Mouse (Mus musculus) T-helper 2 cell (primary cell): Measurements from ENCODE around the gene AW549877.

ENCODE experiments used
- in situ Hi-C: fragments of 300-600 bp; cut with MboI, MseI; formaldehyde crosslinking; loops from one replicate; pipeline ENCODE4 v1.15.1; 2025; ENCODE audit warnings: high pct_unique_total_duplicates

AW549877 gene

DNA sequence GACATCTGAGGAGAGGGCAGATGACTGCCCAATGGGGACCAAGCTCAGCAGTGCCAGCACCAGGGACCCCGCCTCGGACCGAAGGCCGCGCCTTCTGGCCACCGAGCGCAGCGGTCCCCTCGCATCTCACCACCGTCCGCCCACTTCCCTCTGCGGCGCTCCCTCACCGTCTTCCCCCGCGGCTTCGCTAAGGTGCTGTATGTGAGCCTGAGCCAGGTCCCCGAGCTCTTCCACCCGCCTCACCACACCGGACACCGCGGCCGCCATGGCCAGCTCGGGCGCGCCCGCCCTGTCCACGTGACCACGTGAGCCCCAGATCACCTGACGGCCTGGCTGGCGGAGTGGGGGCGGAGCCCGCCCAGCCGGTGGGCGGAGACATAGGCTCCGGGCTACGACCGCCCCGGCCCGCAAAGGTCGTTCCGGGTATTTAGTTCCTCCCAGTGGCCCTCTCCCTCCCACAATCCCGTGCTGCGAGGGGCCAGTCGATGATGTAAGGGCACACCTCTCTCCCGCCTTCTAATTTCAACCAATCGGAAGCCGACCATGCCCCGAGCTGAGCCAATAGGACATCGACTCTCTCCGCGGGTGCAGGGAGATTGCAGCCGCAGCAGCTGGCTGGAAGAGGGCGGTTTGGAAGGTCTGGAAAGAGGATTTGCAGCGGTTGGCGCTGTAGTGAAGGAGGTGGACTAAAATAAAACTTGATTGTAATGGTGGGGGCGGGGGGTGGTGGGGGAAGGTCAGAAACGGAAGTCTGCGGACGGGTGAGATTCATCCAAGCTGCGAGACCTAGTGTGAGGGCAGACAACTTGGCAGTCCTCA lies at the start of gene AW549877:
AW549877 (minus strand) TSS at position 297 of the 819 bp plus-strand sequence.
- in situ Hi-C loops: loop anchor here (5.0 to 25.0 kb wide), 2 partner anchors 47 to 1117 kb away; partner anchors contain the start of genes Card6 and Rpl37

DNA sequence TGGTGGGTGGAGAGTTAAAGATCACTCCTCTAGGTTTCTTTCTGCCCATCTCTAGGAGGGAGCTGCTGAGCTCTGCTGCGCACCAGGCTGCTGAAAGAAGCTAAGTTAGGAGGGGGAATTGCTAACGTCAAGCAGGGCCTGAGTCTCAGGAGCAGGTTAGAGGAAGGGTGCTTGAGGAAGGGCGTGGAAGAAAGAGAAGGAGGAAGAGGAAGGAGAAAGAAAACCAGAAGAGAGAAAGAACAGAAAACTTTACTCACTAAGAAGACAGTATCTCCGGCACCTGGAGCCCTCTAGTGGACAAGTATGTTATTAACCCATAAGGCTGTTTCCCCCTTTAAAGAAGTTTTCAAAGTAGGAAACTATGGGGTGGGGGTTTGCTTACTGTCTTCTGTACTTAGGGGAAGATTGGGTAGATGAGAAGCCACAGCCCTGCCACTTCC lies 47.5 kb upstream of the AW549877 start:
- in situ Hi-C loops: loop anchor here (5.0 kb wide), 1 partner anchor 46 kb away; the partner anchor contains the start of gene AW549877

DNA sequence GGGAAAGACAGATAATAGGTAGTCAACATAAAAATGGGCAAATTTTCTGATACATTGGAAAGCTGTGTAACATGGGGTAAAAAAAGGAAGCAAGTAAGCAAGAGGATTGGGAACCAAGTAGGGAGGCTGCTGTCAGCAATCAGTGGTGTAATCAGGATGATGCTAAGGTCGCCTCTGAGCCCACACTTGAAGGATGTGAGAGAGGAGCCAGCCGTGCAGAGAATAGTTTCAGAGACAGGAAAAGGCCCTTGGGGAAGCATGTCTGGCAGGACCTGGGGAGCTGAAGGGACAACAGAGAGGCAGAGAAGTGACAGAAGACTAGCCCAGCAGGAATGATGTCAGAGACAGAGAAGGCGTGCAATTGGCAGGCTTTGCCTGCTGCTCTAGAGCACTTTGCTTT lies 46.9 kb upstream of the AW549877 start:
- in situ Hi-C loops: loop anchor here (5.0 kb wide), 1 partner anchor 45 kb away; the partner anchor contains the start of gene AW549877

- in situ Hi-C loops: no loop called here
Measured at GRCm38 (mm10) chr15:4033168-4034004, 37.8 kb upstream of the AW549877 start.

DNA sequence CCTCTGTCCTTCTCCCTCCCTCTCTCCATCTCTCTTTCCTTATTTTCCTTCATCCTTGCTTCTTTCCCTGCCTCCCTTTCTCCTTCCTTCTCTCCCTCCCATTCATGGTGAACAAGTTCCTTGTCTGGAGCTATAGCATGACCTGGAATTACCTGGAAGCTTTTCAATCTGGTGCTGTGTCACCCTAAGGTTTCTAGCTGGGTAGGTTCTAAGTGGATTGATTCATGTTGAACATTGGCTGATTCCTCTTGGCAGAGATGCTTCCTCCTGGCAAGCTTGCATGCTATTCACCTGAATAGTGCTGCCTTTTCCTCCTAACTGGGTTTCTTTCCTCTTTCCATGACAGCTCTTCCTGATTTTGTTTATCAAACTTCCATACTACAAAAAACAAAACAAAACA lies 33.4 kb upstream of the AW549877 start:
- in situ Hi-C loops: no loop called here

DNA sequence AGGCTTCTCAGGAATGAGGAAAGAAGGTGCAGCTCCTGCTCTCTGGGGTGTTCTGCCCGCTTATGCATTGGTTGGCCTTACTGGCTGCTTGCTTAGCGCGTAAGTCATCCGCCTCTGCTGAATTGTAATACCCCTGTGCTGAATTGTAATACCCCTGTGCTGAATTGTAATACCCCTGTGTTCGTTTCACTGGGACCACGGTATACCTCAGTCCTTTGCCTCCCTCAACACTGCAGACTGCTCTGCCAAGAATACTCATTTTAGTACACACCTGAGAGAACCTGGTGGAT lies 32.8 kb upstream of the AW549877 start:
- in situ Hi-C loops: no loop called here

DNA sequence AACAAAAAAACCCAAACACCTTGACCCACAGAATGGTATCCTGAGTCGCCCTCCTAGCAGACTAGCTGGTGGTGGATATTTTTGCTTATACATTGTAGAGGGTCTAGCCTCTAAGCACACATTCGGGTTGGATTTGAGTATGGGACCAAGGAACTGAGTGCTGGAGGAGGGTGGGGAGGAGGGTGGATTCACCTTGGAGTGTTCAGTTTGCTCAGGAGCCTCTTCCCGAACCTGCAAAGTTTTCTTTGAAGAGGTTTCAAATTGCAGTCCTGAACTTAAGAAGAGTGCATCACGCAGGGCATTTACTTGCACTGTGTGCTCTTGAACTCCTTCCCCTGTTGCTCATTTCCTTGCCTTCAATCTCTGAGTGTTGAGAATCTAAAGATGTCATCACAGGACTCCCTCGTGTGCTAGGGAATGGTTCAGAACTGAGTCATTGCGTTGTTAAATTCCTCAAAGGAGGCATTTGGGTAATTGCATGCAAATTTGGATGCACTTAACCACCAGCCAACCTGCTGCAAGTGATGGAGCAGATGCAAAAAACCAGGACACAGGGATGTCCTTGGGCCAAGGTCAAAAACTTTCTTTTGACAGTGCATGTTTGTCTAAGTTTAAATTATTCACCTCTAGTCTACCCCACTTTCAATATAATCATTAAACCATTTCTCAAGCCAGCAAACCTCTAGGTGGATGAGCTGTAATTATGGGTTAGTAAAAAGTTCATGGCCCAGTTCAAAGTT lies 32.3 kb upstream of the AW549877 start:
- in situ Hi-C loops: no loop called here

- in situ Hi-C loops: no loop called here
Measured at GRCm38 (mm10) chr15:4026831-4027584, 31.5 kb upstream of the AW549877 start.

DNA sequence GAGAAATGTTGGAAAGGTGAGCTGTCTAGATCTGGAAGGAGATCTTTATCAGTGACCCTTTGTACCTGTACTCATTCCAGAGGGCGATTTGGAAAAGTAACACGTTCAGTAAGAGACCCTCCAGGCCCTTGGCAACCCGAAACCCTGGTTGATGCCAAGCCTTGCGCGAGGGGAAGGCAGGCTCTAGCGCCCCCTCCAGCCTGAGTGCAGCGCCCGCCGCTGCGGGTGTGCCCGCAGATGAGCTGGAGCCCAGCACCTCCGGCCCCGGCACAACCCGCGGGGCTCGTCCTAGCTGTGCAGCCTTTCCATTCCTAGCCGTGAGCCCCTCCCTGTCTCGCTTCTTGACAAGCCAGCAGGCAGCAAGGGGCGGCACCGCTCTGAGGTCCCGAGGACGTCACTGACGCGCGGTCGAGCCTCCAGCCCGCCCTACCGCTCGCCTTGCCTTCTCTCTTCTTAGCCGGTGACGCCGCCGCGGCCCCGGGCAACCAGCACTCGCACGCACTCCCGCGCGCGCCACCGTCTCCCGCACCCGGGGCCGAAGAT lies 30.8 kb upstream of the AW549877 start, which contains the start of gene Oxct1:
Oxct1 (plus strand) TSS at position 153 of the 543 bp plus-strand sequence.
- in situ Hi-C loops: no loop called here

DNA sequence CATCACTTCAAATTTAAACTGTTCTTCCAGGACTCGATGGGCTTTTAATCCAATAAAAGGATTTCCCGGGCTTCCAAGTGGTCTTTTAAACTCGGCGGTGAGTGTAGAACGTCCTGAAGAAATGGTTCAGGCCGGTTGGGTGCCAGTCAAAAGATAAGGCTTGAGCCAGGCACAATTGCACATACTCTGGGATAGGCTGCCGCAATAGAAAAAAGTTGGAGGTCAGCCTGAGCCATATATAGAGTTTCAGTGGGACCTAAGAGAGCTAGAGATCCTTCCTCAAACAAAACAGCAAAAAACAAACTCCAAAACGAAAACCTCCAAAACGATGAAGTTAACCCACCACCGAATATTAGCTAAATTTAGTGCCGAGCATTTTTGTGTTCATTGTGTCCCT lies 30.0 kb upstream of the AW549877 start:
- in situ Hi-C loops: no loop called here

GRCm38 (mm10) chr15:4024726-4025507 lies 29.4 kb upstream of the AW549877 start:
- in situ Hi-C loops: no loop called here

- in situ Hi-C loops: no loop called here
Measured at GRCm38 (mm10) chr15:4023747-4024146, 28.2 kb upstream of the AW549877 start.

- in situ Hi-C loops: no loop called here
Measured at GRCm38 (mm10) chr15:4020711-4021110, 25.2 kb upstream of the AW549877 start.

DNA sequence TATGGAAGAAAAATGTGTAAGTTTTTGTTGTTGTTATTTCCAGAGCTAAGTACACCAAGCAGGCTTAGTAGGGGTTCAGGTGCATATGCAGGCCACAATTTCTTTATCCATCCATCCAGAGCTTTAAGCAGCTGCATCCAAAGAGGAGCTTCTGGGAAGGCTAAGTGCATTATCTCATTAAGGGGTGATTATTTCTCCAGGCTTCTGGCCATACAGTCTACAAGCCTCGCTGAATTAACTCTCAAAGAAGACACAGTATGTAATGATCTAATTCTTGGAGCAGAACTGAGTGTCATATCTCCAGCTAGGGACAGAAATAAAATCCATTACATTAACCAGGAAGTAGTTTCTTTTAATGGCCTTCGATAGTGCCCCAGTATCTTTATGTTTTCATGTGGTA lies 18.3 kb upstream of the AW549877 start:
- in situ Hi-C loops: no loop called here

- in situ Hi-C loops: no loop called here
Measured at GRCm38 (mm10) chr15:4000536-4000935, 5.0 kb upstream of the AW549877 start.

DNA sequence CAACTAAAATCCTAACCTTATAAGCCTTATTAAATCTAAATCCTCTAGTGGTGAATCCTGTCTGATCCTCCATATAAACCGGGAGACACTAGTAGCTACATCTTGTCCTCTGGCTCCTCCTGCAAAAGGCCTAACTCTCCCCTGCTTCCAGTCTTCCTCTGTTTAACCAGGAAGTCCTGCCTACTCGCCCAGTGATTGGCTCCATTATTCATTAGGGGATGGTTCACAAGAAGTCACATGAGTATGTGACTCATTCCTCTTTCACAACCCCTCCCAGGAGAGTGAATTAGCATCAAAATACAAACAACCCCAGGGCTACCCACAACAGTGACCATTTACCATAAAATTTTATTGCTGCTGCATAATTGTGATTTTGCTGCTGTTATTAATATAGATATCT lies 3.6 kb upstream of the AW549877 start:
- in situ Hi-C loops: loop anchor here (5.0 to 25.0 kb wide), 2 partner anchors 43 to 1113 kb away; partner anchors contain the start of genes Card6 and Rpl37

DNA sequence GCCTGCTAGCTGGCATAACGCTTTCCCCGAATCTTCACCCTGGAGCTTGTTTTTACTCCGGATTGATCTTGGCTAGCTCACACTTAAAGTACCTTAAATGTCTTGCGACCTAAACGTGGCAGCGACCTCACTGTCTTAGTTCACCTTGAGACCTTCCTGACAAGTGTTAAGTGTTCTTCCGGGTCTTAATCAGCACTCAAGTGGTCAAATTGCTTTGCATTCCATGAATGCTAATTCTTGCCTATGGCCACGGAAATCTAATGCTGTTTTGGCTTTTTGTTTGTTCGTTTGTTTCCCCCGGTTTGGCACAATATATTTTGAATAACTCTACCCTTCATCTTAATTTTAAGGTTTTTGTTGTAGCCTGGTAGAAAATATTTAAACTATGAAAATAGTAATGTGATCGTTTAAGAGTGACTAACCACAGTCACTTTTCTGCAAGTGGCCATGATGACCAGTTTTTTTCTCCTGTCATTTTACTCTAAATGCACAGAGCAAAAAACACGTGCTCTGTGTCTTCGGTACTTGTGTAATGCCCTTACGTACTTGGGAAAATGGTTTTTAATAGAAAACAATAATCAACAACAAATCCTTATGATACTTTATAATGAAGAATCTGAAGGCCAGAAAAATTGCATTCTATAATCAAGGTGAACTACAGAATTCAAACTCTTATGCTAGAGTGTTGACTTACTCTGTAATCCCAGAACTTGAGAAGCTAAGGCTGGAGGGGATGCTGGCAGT lies 895 bp upstream of the AW549877 start:
- in situ Hi-C loops: loop anchor here (5.0 to 25.0 kb wide), 2 partner anchors 46 to 1116 kb away; partner anchors contain the start of genes Card6 and Rpl37

- in situ Hi-C loops: loop anchor here (5.0 to 25.0 kb wide), 2 partner anchors 47 to 1117 kb away; partner anchors contain the start of genes Card6 and Rpl37
Measured at GRCm38 (mm10) chr15:3994852-3995447, 594 bp downstream of the AW549877 start.
